Mouse (Mus musculus) cerebellum, adult 2 months (tissue): ENCODE measurements around the gene Pkd1. TPM values are rescaled to one million over a fixed set of nuclear protein-coding genes. Genes with fewer than 3 reads are reported as not detected.
A peak's percentile ranks its signal among the peaks of the same experiment; 100 is the strongest.

Source experiments
- DNase-seq, 2 experiments: peaks; one replicate each; pipeline ENCODE4 v3.0.0; 2021
- H3K27ac ChIP-seq: fragments of 200-500 bp; 2 replicates; pipeline ENCODE4 v1.5.1; 2012; ENCODE audit warnings: low read length, control low read depth, inconsistent platforms; ENCODE audit not compliant: insufficient read depth
- H3K27me3 ChIP-seq: fragments of 200-500 bp; 2 replicates; pipeline ENCODE4 v1.6.1; 2012; ENCODE audit warnings: inconsistent platforms, mild to moderate bottlenecking, low read length, moderate library complexity; ENCODE audit not compliant: control insufficient read depth, insufficient read depth
- H3K4me1 ChIP-seq: fragments of 200-500 bp; 2 replicates; pipeline ENCODE4 v1.6.1; 2011; ENCODE audit warnings: low read length; ENCODE audit not compliant: control insufficient read depth, insufficient read depth
- H3K4me3 ChIP-seq: fragments of 200-500 bp; replicated peaks from 2 replicates; pipeline ENCODE3; 2011; ENCODE audit warnings: mild to moderate bottlenecking, low read depth, low read length, control low read depth; ENCODE audit not compliant: insufficient read depth
- CTCF ChIP-seq: fragments of 200-500 bp; IDR thresholded peaks from 2 replicates; pipeline ENCODE4 v1.5.1; 2011; ENCODE audit warnings: low read depth, mild to moderate bottlenecking, control low read depth, low read length, moderate library complexity, borderline replicate concordance; ENCODE audit not compliant: insufficient read depth
- POLR2A ChIP-seq: fragments of 200-500 bp; IDR thresholded peaks from 2 replicates; pipeline ENCODE4 v1.6.1; 2011; ENCODE audit warnings: low read length, control low read depth, borderline replicate concordance; ENCODE audit not compliant: insufficient read depth
- WGBS: fragments of 180-500 bp; shearing (Covaris S2); methylation state at CpG from one replicate; pipeline ENCODE4 v1.1.7; 2018; 5-methylcytosine and 5-hydroxymethylcytosine counted together
- polyA plus RNA-seq: library from polyadenylated mRNA; depleted of rRNA; stranded (reverse); fragments of >200 nt; gene quantifications from 2 replicates; pipeline ENCODE4 v1.2.3, GENCODE M21; 2012

Pkd1 gene
- polyA plus RNA-seq, 1 experiment = 122 TPM

DNA sequence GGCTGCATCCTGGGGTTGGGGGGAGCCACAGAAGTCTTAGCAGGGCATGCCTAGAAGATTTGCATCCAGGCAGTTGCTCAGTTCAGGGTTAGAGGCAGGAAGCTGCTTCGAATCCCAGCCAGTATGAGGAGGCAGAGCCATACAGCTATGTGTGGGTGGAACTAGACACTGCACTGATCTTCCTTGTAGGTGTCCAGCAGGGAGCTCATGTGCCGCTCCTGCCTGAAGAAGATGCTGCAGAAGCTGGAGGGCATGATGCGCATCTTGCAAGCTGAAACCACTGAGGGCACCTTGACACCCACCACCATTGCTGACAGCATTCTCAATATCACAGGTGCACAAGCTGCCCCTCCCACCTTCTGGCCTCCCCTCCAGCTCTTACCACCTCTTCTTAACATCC lies 29.9 kb downstream of the Pkd1 start:
- peaks cover 18% of the 10 kb centered on the region for H3K4me1 ChIP-seq
- 72% methylated on average over 3 of the region's 3 CpGs for WGBS
- no peak for TF ChIP-seq POLR2A
- no peaks in the 10 kb centered on the region for H3K27me3 ChIP-seq
- no peak overlapping the region for H3K27ac ChIP-seq
- H3K4me3 ChIP-seq = no peak overlapping the region
- DNase-seq = no peak

DNA sequence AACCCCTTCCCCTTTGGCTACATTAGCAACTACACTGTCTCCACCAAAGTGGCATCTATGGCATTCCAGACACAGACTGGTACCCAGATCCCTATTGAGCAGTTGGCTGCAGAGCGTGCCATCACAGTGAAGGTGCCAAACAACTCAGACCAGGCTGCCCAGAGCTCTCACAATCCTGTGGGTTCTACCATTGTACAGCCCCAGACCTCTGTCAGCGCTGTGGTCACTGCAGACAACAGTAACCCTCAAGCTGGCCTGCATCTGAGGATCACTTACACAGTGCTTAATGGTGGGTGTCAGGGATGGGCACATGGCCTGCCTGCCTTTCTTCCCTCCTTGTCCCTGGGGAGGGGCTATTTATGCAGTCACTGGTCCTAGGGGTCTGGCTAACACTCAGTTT lies 30.7 kb downstream of the Pkd1 start:
- Histone ChIP-seq H3K4me3 (no peak overlapping the region), H3K4me1 (peaks cover 12% of the 10 kb centered on the region), H3K27ac (no peak overlapping the region), H3K27me3 (no peaks in the 10 kb centered on the region)
- 31% methylated on average over 2 of the region's 2 CpGs for WGBS
- no peak for TF ChIP-seq POLR2A
- DNase-seq = no peak

DNA sequence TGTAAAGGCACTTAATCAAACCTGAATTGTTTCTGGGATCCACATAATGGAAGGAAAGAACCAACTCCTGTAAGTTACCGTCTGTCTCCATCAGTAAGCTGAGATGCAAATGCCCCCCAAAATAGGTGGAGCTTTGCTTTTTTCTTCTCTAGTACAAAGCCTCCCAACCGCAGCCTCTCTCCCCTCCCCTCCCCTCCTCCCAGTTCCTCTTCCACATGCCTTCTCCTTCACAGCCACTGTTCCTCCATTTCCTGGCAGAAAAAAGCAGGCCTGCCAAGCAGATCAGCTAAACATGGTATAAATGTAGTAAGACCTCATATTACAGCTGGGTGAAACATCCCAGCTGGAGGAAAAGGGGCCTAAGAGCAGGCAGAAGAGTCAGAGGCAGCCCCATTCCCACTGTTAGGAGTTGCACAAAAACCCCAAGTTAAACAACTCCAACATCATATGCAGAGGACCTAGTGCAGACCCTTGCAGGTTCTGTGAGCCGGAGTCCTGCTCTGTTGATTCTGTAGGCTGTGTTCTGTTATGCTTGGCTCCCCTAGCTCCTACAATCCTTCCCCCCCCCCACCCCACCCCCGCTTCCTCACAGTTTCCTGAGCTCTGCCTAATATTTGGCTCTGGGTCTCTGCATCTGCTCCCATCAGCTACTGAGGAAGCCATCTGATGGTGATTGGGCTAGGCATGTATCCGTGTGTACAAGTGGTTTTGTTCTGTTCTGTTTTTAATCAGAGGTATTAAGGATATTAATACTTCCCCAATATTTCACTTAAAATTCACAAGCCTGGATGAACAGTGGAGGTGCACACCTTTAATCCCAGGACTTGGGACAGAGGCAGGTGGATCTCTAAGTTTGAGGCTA lies 34.2 kb downstream of the Pkd1 start:
- Histone ChIP-seq H3K27ac (no peak overlapping the region), H3K4me1 (peaks cover 12% of the 10 kb centered on the region), H3K27me3 (no peaks in the 10 kb centered on the region), H3K4me3 (no peak overlapping the region)
- DNase-seq = no peak
- 57% methylated on average over 5 of the region's 5 CpGs for WGBS
- TF ChIP-seq POLR2A (no peak), CTCF (no peak)

DNA sequence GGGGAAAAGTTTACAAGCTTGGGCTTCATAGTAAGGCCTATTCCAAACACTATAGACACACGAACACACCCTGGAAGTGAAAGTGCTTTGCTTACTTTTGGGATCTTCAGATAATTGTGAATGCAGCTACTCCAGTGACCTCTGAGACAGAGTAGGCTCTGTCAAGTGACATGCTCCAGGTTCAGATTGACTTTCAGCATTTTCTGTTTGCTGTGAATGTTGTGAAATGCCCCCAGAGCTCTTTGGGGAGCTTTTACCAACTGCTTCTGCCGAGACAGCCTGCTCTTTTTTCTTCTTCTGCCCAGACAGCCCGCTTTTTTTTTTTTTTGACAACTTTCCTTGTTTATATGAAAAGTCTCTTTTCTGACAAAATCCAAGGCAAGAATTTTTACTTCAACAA lies 34.9 kb downstream of the Pkd1 start:
- Histone ChIP-seq H3K27me3 (no peaks in the 10 kb centered on the region), H3K4me3 (no peak overlapping the region), H3K4me1 (peaks cover 12% of the 10 kb centered on the region), H3K27ac (no peak overlapping the region)
- TF ChIP-seq POLR2A (no peak), CTCF (no peak)
- 79% methylated on average over 3 of the region's 3 CpGs for WGBS
- DNase-seq = no peak

- no peak overlapping the region for H3K27ac ChIP-seq
Observed at GRCm38 (mm10) chr17:24586532-24586931, 36.9 kb downstream of the Pkd1 start.

DNA sequence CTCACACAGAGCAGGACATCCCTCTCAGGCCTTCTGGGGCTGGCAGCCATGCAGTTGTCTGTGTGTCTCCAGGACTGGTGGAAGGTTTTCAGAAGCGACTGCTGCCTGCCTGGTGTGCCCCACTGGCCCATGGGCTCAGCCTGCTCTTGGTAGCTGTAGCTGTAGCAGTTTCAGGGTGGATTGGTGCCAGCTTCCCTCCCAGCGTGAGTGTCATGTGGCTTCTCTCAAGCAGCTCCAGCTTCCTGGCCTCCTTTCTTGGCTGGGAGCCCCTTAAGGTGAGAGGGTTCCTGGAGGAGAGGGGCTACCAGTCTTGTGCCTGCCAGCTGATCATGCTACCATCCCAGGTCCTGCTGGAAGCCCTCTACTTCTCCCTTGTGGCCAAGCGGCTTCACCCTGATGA lies 41.3 kb downstream of the Pkd1 start:
- H3K27me3 ChIP-seq = no peaks in the 10 kb centered on the region
- H3K4me1 ChIP-seq = peaks cover 37% of the 10 kb centered on the region
- peak; percentile 78 to 80 for DNase-seq
- TF ChIP-seq CTCF = no peak
- no peak for TF ChIP-seq POLR2A
- peak overlapping the region; percentile 12; the same call in 1 of the 2 replicates for H3K27ac ChIP-seq
- WGBS = 22% methylated on average over 3 of the region's 3 CpGs
- no peak overlapping the region for H3K4me3 ChIP-seq

More at GRCm38 (mm10) chr17:24586532-24586931, 36.9 kb downstream of the Pkd1 start:
- TF ChIP-seq POLR2A = no peak
- no peak for TF ChIP-seq CTCF
- H3K27me3 ChIP-seq = no peaks in the 10 kb centered on the region
- peaks cover 13% of the 10 kb centered on the region for H3K4me1 ChIP-seq
- WGBS = 96% methylated on average over 4 of the region's 4 CpGs
- DNase-seq = no peak
- H3K4me3 ChIP-seq = no peak overlapping the region

GRCm38 (mm10) chr17:24591695-24592094 lies 42.1 kb downstream of the Pkd1 start:
- 85% methylated on average over 5 of the region's 5 CpGs for WGBS

DNA sequence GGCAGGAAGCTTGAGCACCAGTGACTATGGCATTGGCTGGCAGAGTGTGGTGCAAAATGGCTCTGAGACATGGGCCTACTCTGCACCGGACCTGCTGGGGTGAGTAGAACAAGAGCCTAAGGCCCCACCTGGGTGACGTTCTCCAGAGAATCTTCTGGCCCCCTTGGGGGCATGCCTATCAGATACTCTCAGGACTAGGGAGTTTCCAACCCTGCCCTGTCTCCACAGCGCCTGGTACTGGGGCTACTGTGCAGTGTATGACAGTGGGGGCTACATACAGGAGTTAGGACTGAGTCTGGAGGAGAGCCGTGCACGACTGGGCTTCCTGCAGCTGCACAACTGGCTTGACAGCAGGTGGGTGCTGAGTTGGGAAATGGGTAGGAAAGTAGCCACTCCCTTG lies 43.6 kb downstream of the Pkd1 start:
- TF ChIP-seq CTCF (no peak), POLR2A (no peak)
- H3K27ac ChIP-seq = no peak overlapping the region
- H3K4me3 ChIP-seq = no peak overlapping the region
- no peak for DNase-seq
- no peaks in the 10 kb centered on the region for H3K27me3 ChIP-seq
- 68% methylated on average over 5 of the region's 5 CpGs for WGBS
- H3K4me1 ChIP-seq = peaks cover 60% of the 10 kb centered on the region

More at GRCm38 (mm10) chr17:24591695-24592094, 42.1 kb downstream of the Pkd1 start:
- Histone ChIP-seq H3K27ac (no peak overlapping the region), H3K27me3 (no peaks in the 10 kb centered on the region), H3K4me1 (peaks cover 44% of the 10 kb centered on the region), H3K4me3 (no peak overlapping the region)
- no peak for DNase-seq
- no peak for TF ChIP-seq CTCF
- no peak for TF ChIP-seq POLR2A
